Comparison of ENCODE assay signal across 32 mouse cellular contexts in the genomic region with DNA sequence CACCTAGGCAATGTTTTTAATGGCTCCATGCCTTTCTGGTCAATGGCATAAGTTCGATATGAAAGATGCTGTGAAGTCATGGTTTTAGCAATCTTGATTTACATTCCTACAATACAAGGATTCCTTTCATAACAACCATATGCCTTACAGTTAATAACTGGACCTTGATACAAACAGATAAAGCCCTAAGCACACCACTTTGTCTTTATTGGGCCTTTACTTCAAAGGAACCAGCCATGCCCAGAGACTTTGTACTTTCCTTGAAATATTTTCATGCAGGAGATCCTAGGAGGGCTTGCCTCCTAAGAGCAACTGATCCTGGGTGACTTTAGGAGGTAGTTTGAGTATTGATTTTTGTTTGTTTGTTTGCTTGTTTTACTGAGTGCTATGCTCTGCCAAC.
"Had no signal": no experiment of that assay in that cellular context is flagged by ENCODE, and none has a peak within 500 bp of the region (broad histone marks: within the 10 kb centered on the region; RNA-seq: fewer than 3 reads in every experiment).

No protein-coding gene starts in this region.

- H3K9ac ChIP-seq: heart, embryonic 12.5 days; heart, embryonic 13.5 days; heart, embryonic 15.5 days; hindbrain, embryonic 12.5 days; hindbrain, embryonic 13.5 days; hindbrain, embryonic 14.5 days; hindbrain, embryonic 15.5 days; kidney, embryonic 15.5 days had no signal

- H3K9me3 ChIP-seq: heart, embryonic 10.5 days; heart, embryonic 12.5 days; heart, embryonic 13.5 days; heart, embryonic 15.5 days; hindbrain, embryonic 10.5 days; hindbrain, embryonic 12.5 days; hindbrain, embryonic 13.5 days; hindbrain, embryonic 15.5 days; kidney, embryonic 15.5 days had no signal

- H3K4me3 ChIP-seq: heart, embryonic 10.5 days; heart, embryonic 12.5 days; heart, embryonic 13.5 days; heart, embryonic 15.5 days; hindbrain, embryonic 10.5 days; hindbrain, embryonic 12.5 days; hindbrain, embryonic 13.5 days; hindbrain, embryonic 15.5 days; kidney, embryonic 15.5 days; layer of hippocampus, adult 2 months; left cerebral cortex, adult 2 months had no signal

- ATAC-seq: hindbrain, embryonic 16.5 days; hindbrain, postnatal 0 days; inflammation-experienced regulatory T-cells, adult 6 months had no signal

- H3K4me2 ChIP-seq: heart, embryonic 11.5 days; heart, embryonic 12.5 days; heart, embryonic 13.5 days; heart, embryonic 15.5 days; hindbrain, embryonic 12.5 days; hindbrain, embryonic 13.5 days; hindbrain, embryonic 14.5 days; hindbrain, embryonic 15.5 days; kidney, embryonic 15.5 days had no signal

- H3K27me3 ChIP-seq: heart, embryonic 12.5 days; heart, embryonic 13.5 days; heart, embryonic 15.5 days; hindbrain, embryonic 12.5 days; hindbrain, embryonic 13.5 days; hindbrain, embryonic 15.5 days; kidney, embryonic 15.5 days had no signal

- H3K36me3 ChIP-seq: heart, embryonic 10.5 days; heart, embryonic 12.5 days; heart, embryonic 13.5 days; heart, embryonic 15.5 days; hindbrain, embryonic 10.5 days; hindbrain, embryonic 12.5 days; hindbrain, embryonic 13.5 days; hindbrain, embryonic 15.5 days; kidney, embryonic 15.5 days had no signal

- H3K4me1 ChIP-seq: heart, embryonic 10.5 days; heart, embryonic 15.5 days; hindbrain, embryonic 10.5 days; hindbrain, embryonic 12.5 days; hindbrain, embryonic 13.5 days; hindbrain, embryonic 15.5 days; kidney, embryonic 15.5 days had no signal

- DNase-seq: heart, postnatal 10 days; heart, postnatal 14 days; heart, postnatal 36 days; heart, postnatal 4 days; kidney, adult 11 months; kidney, adult 18-20 months; kidney, adult 8-10 months; kidney, adult 9 months; kidney, postnatal 10 days; kidney, postnatal 14 days; kidney, postnatal 25 days; kidney, postnatal 36 days; kidney, postnatal 4 days; layer of hippocampus, adult 9-11 months; layer of hippocampus, postnatal 36 days had no signal

- H3K27ac ChIP-seq: heart, embryonic 10.5 days; heart, embryonic 13.5 days; heart, embryonic 15.5 days; hindbrain, embryonic 10.5 days; hindbrain, embryonic 12.5 days; hindbrain, embryonic 13.5 days; hindbrain, embryonic 14.5 days; hindbrain, embryonic 15.5 days; hindbrain, postnatal 0 days; kidney, embryonic 15.5 days; kidney, postnatal 0 days; layer of hippocampus, adult 2 months; left cerebral cortex, adult 2 months had no signal
